Mouse (Mus musculus) kidney, embryonic 14.5 days (tissue): ENCODE measurements around the gene Vmn1r36. TPM values are rescaled to one million over a fixed set of nuclear protein-coding genes. Genes with fewer than 3 reads are reported as not detected.
"Not testable (repeated sequence)": the region's sequence is repeated elsewhere in the genome, so short reads cannot be mapped to it uniquely, and the experiment has no call there.

ENCODE experiments used
- ATAC-seq: fragments of 200-750 bp; cut with Nextera tagmentation; 2 replicates; pipeline ENCODE4 v1.8.0; 2017; ENCODE audit warnings: moderate number of reproducible peaks, mild to moderate bottlenecking, moderate TSS enrichment, moderate library complexity; ENCODE audit not compliant: low FRiP score, low TSS enrichment
- H3K27ac ChIP-seq: fragments of 300-500 bp; sonication (generic); 2 replicates; pipeline ENCODE4 v1.5.1; 2014; ENCODE audit warnings: low read depth, mild to moderate bottlenecking, low read length, moderate library complexity, mixed read lengths
- H3K27me3 ChIP-seq: fragments of 300-500 bp; sonication (generic); 2 replicates; pipeline ENCODE4 v1.6.1; 2014; ENCODE audit warnings: mild to moderate bottlenecking, low read length; ENCODE audit not compliant: control insufficient read depth, insufficient read depth
- H3K36me3 ChIP-seq: fragments of 300-500 bp; sonication (generic); 2 replicates; pipeline ENCODE4 v1.6.1; 2014; ENCODE audit warnings: low read length, mixed read lengths; ENCODE audit not compliant: control insufficient read depth, insufficient read depth
- H3K4me1 ChIP-seq: fragments of 300-500 bp; sonication (generic); 2 replicates; pipeline ENCODE4 v1.6.1; 2014; ENCODE audit warnings: low read length, mixed read lengths; ENCODE audit not compliant: control insufficient read depth, insufficient read depth
- H3K4me2 ChIP-seq: fragments of 300-500 bp; sonication (generic); replicated peaks from 2 replicates; pipeline ENCODE4 v1.6.1; 2014; ENCODE audit warnings: low read depth, mild to moderate bottlenecking, low read length
- H3K4me3 ChIP-seq: fragments of 300-500 bp; sonication (generic); 2 replicates; pipeline ENCODE4 v1.5.1; 2014; ENCODE audit warnings: mild to moderate bottlenecking, low read length
- H3K9ac ChIP-seq: fragments of 300-500 bp; sonication (generic); 2 replicates; pipeline ENCODE4 v1.6.1; 2014; ENCODE audit warnings: low read depth, mild to moderate bottlenecking, low read length, moderate library complexity
- H3K9me3 ChIP-seq: fragments of 300-500 bp; sonication (generic); 2 replicates; pipeline ENCODE4 v1.6.1; 2016; ENCODE audit warnings: low read length; ENCODE audit not compliant: control insufficient read depth
- WGBS: fragments of 180-500 bp; shearing (Covaris S2); extraction: QIAGEN DNeasy Blood & Tissue Kit; methylation state at CpG from one replicate; pipeline ENCODE4 v1.1.7; 2014; 5-methylcytosine and 5-hydroxymethylcytosine counted together
- polyA plus RNA-seq: library from polyadenylated mRNA; unstranded; fragments of >200 nt; fragmentation: Nextera tagmentation; extraction: Ambion mirVana; gene quantifications from 2 replicates; pipeline ENCODE4 v1.2.1, GENCODE M21; 2014

Gene Vmn1r36
- polyA plus RNA-seq, result not detected in 2 replicates

- H3K4me1 ChIP-seq, H3K9me3 ChIP-seq, H3K4me2 ChIP-seq, H3K36me3 ChIP-seq, H3K4me3 ChIP-seq, ATAC-seq, H3K27ac ChIP-seq, H3K27me3 ChIP-seq, H3K9ac ChIP-seq: not testable (repeated sequence)
- 76% methylated on average over 2 of the region's 2 CpGs for WGBS
Observed at GRCm38 (mm10) chr6:66719068-66719467, at the start of gene Vmn1r36. TSS of gene Vmn1r36 (minus strand) at chr6:66719168.

GRCm38 (mm10) chr6:66729082-66729481, 10.1 kb upstream of the Vmn1r36 start, which contains the start of gene Vmn1r37:
TSS of gene Vmn1r37 (plus strand) at chr6:66729382.
- not testable (repeated sequence) for H3K27ac ChIP-seq, H3K9ac ChIP-seq, H3K27me3 ChIP-seq, ATAC-seq, H3K4me3 ChIP-seq, H3K36me3 ChIP-seq, H3K9me3 ChIP-seq, H3K4me2 ChIP-seq, H3K4me1 ChIP-seq

- Histone ChIP-seq H3K9me3 (no peaks in the 10 kb centered on the region), H3K36me3 (no peaks in the 10 kb centered on the region), H3K27me3 (no peaks in the 10 kb centered on the region), H3K4me2 (no peak overlapping the region), H3K9ac (no peak overlapping the region), H3K27ac (no peak overlapping the region), H3K4me3 (no peak overlapping the region), H3K4me1 (no peaks in the 10 kb centered on the region)
- WGBS, result 81% methylated on average over 3 of the region's 3 CpGs
- ATAC-seq, result no peak
Observed at GRCm38 (mm10) chr6:66713854-66714253, 5.1 kb downstream of the Vmn1r36 start.

- Histone ChIP-seq H3K9ac (no peak overlapping the region), H3K4me3 (no peak overlapping the region), H3K9me3 (no peaks in the 10 kb centered on the region), H3K27ac (no peak overlapping the region), H3K36me3 (no peaks in the 10 kb centered on the region), H3K4me2 (no peak overlapping the region), H3K27me3 (no peaks in the 10 kb centered on the region), H3K4me1 (no peaks in the 10 kb centered on the region)
- no peak for ATAC-seq
Observed at GRCm38 (mm10) chr6:66708901-66709300, 10.1 kb downstream of the Vmn1r36 start.

- no peak within 1 kb of the TSS for H3K4me3 ChIP-seq
Observed at GRCm38 (mm10) chr6:66685806-66686205, 33.2 kb downstream of the Vmn1r36 start, which contains the start of gene Vmn1r35. TSS of gene Vmn1r35 (minus strand) at chr6:66685906.

More at GRCm38 (mm10) chr6:66685806-66686205, 33.2 kb downstream of the Vmn1r36 start, which contains the start of gene Vmn1r35:
- H3K36me3 ChIP-seq, result no peaks in the 10 kb centered on the region
- 89% methylated on average over 3 of the region's 3 CpGs for WGBS
- ATAC-seq, result no peak
- no peaks in the 10 kb centered on the region for H3K27me3 ChIP-seq
- H3K9ac ChIP-seq, result no peak within 1 kb of the TSS
- no peaks in the 10 kb centered on the region for H3K4me1 ChIP-seq
- H3K9me3 ChIP-seq, result no peaks in the 10 kb centered on the region
- no peak within 1 kb of the TSS for H3K27ac ChIP-seq
- no peak within 1 kb of the TSS for H3K4me2 ChIP-seq

Other genes with a start within 250 kb of the Vmn1r36 start
- gene Mad2l1, start 183.8 kb downstream of the Vmn1r36 start, polyA plus RNA-seq, result 128 and 138 TPM in 2 replicates
- 0.11 and 0.21 TPM in 2 replicates for gene Vmn1r32, start 159.1 kb downstream of the Vmn1r36 start, polyA plus RNA-seq
- gene Vmn1r33, start 100.9 kb downstream of the Vmn1r36 start, polyA plus RNA-seq, result not detected in 2 replicates
- gene Vmn1r34, start 75.3 kb downstream of the Vmn1r36 start, polyA plus RNA-seq, result not detected in 2 replicates
- not detected in 2 replicates for gene Vmn1r35, start 33.3 kb downstream of the Vmn1r36 start, polyA plus RNA-seq
- gene Vmn1r37, start 10.2 kb upstream of the Vmn1r36 start, polyA plus RNA-seq, result not detected in 2 replicates
- gene Vmn1r38, start 63.5 kb upstream of the Vmn1r36 start, polyA plus RNA-seq, result not detected in 2 replicates
- gene Vmn1r39, start 91.4 kb upstream of the Vmn1r36 start, polyA plus RNA-seq, result not detected in 2 replicates
- 76.6 and 108 TPM in 2 replicates for gene Gng12, start 177.2 kb upstream of the Vmn1r36 start, polyA plus RNA-seq